Mouse (Mus musculus) heart, adult 2 months (tissue): ENCODE data around the gene 1700021F05Rik. TPM values are rescaled to one million over a fixed set of nuclear protein-coding genes. Genes with fewer than 3 reads are reported as not detected.

Experiments
- DNase-seq, 2 experiments: peaks; one replicate each; pipeline ENCODE4 v3.0.0; 2021
- H3K27ac ChIP-seq: fragments of 200-600 bp; 2 replicates; pipeline ENCODE4 v1.8.1; 2022
- H3K27me3 ChIP-seq: fragments of 200-500 bp; 2 replicates; pipeline ENCODE4 v1.6.1; 2012; ENCODE audit warnings: mild to moderate bottlenecking, low read length, inconsistent platforms, mixed read lengths; ENCODE audit not compliant: control insufficient read depth, insufficient read depth
- H3K36me3 ChIP-seq: fragments of 200-500 bp; 2 replicates; pipeline ENCODE4 v1.6.1; 2012; ENCODE audit warnings: low read length, inconsistent platforms; ENCODE audit not compliant: control insufficient read depth, insufficient read depth
- H3K4me1 ChIP-seq: fragments of 200-500 bp; 2 replicates; pipeline ENCODE4 v1.6.1; 2011; ENCODE audit warnings: low read length; ENCODE audit not compliant: control insufficient read depth, insufficient read depth
- H3K4me3 ChIP-seq: fragments of 200-600 bp; 2 replicates; pipeline ENCODE4 v1.8.1; 2022
- H3K79me2 ChIP-seq: fragments of 200-500 bp; replicated peaks from 2 replicates; pipeline ENCODE4 v1.6.1; 2012; ENCODE audit warnings: mild to moderate bottlenecking, inconsistent platforms, low read length, moderate library complexity, mixed read lengths; ENCODE audit not compliant: control insufficient read depth, insufficient read depth
- H3K9ac ChIP-seq: fragments of 200-500 bp; 2 replicates; pipeline ENCODE4 v1.6.1; 2012; ENCODE audit warnings: low read depth, mild to moderate bottlenecking, control low read depth, inconsistent platforms, low read length, mixed read lengths
- CTCF ChIP-seq: fragments of 200-600 bp; IDR thresholded peaks from 2 replicates; pipeline ENCODE4 v1.8.1; 2022; ENCODE audit warnings: antibody characterized with exemption, mild to moderate bottlenecking, moderate library complexity
- EP300 ChIP-seq: fragments of 200-500 bp; IDR thresholded peaks from 2 replicates; pipeline ENCODE4 v1.6.1; 2011; ENCODE audit warnings: low read depth, low read length, control low read depth; ENCODE audit not compliant: insufficient read depth
- POLR2A ChIP-seq: fragments of 200-500 bp; IDR thresholded peaks from 2 replicates; pipeline ENCODE4 v1.6.1; 2011; ENCODE audit warnings: mild to moderate bottlenecking, low read depth, low read length, control low read depth; ENCODE audit not compliant: insufficient read depth
- WGBS: fragments of 180-500 bp; shearing (Covaris S2); methylation state at CpG from one replicate; pipeline ENCODE4 v1.1.7; 2018; 5-methylcytosine and 5-hydroxymethylcytosine counted together
- intact Hi-C: fragments of 180-260 bp; cut with DNase I; formaldehyde crosslinking; loops from one replicate; pipeline ENCODE4 v1.15.1; 2025
- polyA plus RNA-seq: library from polyadenylated mRNA; depleted of rRNA; stranded (reverse); fragments of >200 nt; gene quantifications from 2 replicates; pipeline ENCODE4 v1.2.3, GENCODE M21; 2012
- total RNA-seq, 2 experiments: library from RNA; stranded (reverse); gene quantifications; 2 replicates each; pipeline ENCODE4 v1.2.3; 2021

1700021F05Rik gene
- total and polyA plus RNA-seq, 3 experiments: 27.4 to 121 (median 112) TPM

DNA sequence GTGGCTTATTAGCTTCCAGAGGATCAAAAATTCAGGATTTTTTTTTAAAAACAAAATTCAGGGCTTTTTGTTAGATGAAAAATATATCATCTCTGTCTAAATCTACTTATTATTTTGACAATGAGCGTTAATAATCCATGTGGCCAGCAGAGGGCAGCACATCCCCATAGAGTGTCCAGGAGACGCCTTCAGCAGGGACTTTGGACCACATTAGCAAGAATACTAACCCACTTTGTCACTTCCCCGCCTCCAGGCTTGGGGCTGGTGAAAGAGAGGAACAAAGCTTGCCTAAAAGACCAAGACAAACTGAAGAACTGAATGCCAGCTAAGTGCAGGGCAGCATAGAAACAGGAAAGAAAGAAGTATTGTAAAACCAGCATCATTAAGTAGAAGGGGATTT lies 34.2 kb upstream of the 1700021F05Rik start:
- H3K4me1 ChIP-seq: no peaks in the 10 kb centered on the region
- H3K27ac ChIP-seq: no peak overlapping the region
- intact Hi-C loops: loop anchor here (1.0 to 10.0 kb wide), 3 partner anchors 295 to 500 kb away; no protein-coding TSS in a partner anchor
- no peak overlapping the region for H3K4me3 ChIP-seq
- peaks cover 6% of the 10 kb centered on the region for H3K27me3 ChIP-seq
- H3K36me3 ChIP-seq: no peaks in the 10 kb centered on the region
- H3K9ac ChIP-seq: no peak overlapping the region
- peak; percentile 89 for TF ChIP-seq CTCF
- TF ChIP-seq EP300: peak; percentile 77; the same call in 1 of the 2 replicates
- no peak for TF ChIP-seq POLR2A
- DNase-seq: peak; percentile 62 to 80
- H3K79me2 ChIP-seq: no peaks in the 10 kb centered on the region
- 5% methylated on average over 3 of the region's 3 CpGs for WGBS

DNA sequence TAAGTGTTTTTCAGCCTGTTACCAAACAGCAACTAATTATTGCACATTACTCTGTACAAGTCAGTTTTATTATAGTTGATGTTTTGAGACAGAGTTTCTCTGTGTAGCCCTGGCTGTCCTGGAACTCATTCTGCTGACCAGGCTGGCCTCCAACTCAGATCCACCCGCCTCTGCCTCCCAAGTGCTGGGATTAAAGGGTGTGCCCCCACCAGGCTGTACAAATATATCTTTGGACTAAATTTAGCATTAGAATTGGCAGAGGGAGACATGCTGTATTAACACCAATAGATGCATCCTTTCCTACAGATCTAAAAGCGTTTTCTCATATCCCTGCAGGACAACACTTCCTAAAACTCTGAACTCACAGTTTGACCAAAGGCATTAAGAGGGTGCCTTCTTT lies 33.6 kb upstream of the 1700021F05Rik start:
- H3K9ac ChIP-seq: no peak overlapping the region
- TF ChIP-seq POLR2A (no peak), EP300 (no peak), CTCF (no peak)
- DNase-seq: no peak
- no peak overlapping the region for H3K4me3 ChIP-seq
- whole genome bisulfite sequencing: 51% methylated on average over 2 of the region's 2 CpGs
- no peak overlapping the region for H3K27ac ChIP-seq
- intact Hi-C loops: loop anchor here (10.0 kb wide), 1 partner anchor 500 kb away; no protein-coding TSS in a partner anchor
- no peaks in the 10 kb centered on the region for H3K4me1 ChIP-seq
- H3K27me3 ChIP-seq: peaks cover 6% of the 10 kb centered on the region
- no peaks in the 10 kb centered on the region for H3K36me3 ChIP-seq
- H3K79me2 ChIP-seq: no peaks in the 10 kb centered on the region

DNA sequence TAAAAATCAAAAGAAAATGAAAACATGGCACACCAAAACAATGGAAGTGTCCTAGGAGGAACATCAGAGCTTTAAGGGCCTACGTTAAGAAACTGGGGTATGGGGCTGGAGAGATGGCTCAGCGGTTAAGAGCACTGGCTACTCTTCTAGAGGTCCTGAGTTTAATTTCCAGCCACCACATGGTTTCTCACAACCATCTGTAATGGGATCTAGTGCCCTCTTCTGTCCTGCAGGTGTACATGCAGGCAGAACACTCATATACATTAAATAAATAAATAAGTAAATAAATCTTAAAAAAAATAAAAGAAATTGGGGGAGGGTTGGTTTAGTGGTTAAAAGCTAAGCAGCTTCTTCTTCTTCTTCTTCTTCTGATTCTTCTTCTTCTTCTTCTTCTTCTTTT lies 20.5 kb upstream of the 1700021F05Rik start:
- no peak overlapping the region for H3K27ac ChIP-seq
- intact Hi-C loops: no loop called here
- no peaks in the 10 kb centered on the region for H3K4me1 ChIP-seq
- no peak overlapping the region for H3K9ac ChIP-seq
- TF ChIP-seq EP300: no peak
- TF ChIP-seq CTCF: no peak
- TF ChIP-seq POLR2A: no peak
- H3K79me2 ChIP-seq: no peaks in the 10 kb centered on the region
- no peaks in the 10 kb centered on the region for H3K27me3 ChIP-seq
- 89% methylated on average over 2 of the region's 2 CpGs for WGBS
- no peaks in the 10 kb centered on the region for H3K36me3 ChIP-seq
- DNase-seq: no peak
- no peak overlapping the region for H3K4me3 ChIP-seq

DNA sequence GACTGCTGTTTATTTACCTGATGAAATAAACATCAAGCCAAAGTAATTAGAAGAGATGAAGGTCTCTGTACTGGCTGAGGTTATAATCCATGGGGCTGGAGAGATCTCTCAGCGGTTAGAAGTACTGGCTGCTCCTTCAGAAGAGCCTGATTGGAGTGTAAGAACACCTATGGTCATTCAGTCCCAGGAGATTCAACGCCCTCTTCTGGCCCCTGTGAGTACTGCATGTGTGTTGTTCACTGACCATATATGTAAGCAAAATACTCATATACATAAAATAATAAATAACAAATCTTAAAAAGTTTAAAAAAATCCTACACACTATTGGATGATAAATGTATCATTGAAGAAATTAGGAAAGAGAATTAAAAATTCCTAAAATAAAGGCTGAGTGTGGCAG lies 20.0 kb upstream of the 1700021F05Rik start:
- intact Hi-C loops: no loop called here
- Histone ChIP-seq H3K4me1 (no peaks in the 10 kb centered on the region), H3K27me3 (no peaks in the 10 kb centered on the region), H3K36me3 (no peaks in the 10 kb centered on the region), H3K4me3 (no peak overlapping the region), H3K79me2 (no peaks in the 10 kb centered on the region), H3K9ac (no peak overlapping the region), H3K27ac (no peak overlapping the region)
- no peak for DNase-seq
- WGBS: 37% methylated on average over 2 of the region's 2 CpGs
- peak; percentile 36 for TF ChIP-seq CTCF
- TF ChIP-seq POLR2A: no peak
- no peak for TF ChIP-seq EP300

DNA sequence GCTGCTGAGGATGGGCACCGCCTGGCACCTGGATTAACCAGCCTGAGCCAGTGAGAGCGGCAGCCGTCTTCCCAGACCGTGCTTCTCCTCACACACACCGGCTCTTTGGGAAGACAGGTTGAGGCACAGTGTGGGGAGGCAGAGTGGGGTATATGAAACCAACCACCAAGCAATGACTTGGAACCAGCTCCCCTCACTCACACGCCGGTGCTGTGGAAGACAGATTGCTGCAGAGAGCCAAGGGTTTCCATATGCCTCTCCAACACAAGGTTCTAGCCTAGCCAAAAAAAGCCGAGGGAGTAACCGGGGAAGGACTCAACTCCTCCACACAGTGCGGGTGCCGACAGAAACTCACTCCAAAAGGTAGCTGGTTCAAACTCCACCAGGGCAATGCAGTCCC lies 18.5 kb upstream of the 1700021F05Rik start:
- no peaks in the 10 kb centered on the region for H3K79me2 ChIP-seq
- DNase-seq: no peak
- no peaks in the 10 kb centered on the region for H3K4me1 ChIP-seq
- no peak for TF ChIP-seq CTCF
- no peak for TF ChIP-seq POLR2A
- no peak for TF ChIP-seq EP300
- H3K27ac ChIP-seq: no peak overlapping the region
- 73% methylated on average over 11 of the region's 11 CpGs for WGBS
- no peak overlapping the region for H3K9ac ChIP-seq
- intact Hi-C loops: no loop called here
- H3K4me3 ChIP-seq: no peak overlapping the region
- no peaks in the 10 kb centered on the region for H3K36me3 ChIP-seq
- H3K27me3 ChIP-seq: no peaks in the 10 kb centered on the region

DNA sequence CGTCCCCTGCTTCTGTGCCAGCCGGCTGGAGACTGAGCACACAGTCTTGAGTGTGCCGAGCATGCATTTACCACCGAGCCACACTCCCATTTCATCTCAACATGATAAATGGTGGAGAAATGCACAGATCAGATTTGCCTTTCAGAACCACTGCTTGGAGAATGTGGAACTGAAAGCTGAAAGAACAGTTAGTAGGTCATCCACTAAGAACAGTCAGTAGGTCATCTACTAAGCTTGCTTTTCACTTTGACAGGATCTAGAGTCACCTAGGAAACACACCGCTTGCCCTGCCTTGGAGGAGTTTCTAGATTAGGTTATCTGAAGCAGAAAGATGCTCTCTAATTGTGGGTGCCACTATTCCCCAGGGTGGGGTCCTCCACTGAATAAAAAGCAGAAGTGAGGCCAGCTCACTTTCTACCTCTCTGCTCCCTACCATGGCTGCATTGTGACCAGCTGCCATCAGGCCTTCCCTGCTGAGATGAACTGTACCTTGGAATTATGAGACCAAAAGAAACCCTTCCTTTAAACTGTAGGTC lies 16.9 kb upstream of the 1700021F05Rik start:
- no peaks in the 10 kb centered on the region for H3K36me3 ChIP-seq
- TF ChIP-seq POLR2A (no peak), CTCF (no peak), EP300 (no peak)
- H3K27ac ChIP-seq: no peak overlapping the region
- no peak overlapping the region for H3K9ac ChIP-seq
- intact Hi-C loops: no loop called here
- 78% methylated on average over 5 of the region's 5 CpGs for WGBS
- H3K27me3 ChIP-seq: no peaks in the 10 kb centered on the region
- no peak overlapping the region for H3K4me3 ChIP-seq
- H3K4me1 ChIP-seq: no peaks in the 10 kb centered on the region
- no peaks in the 10 kb centered on the region for H3K79me2 ChIP-seq
- no peak for DNase-seq
